Mouse (Mus musculus): ENCODE results near the gene Itpk1.

- TF ChIP-seq CTCF (IDR thresholded peaks at IDR 0.05; ENCODE audit: borderline replicate concordance, extremely low read depth, insufficient read depth, insufficient read length) (no peak), POLR2A (IDR thresholded peaks at IDR 0.05; ENCODE audit: borderline replicate concordance, extremely low read depth, insufficient read depth, insufficient read length, poor library complexity, severe bottlenecking) (no peak)
Observed at GRCm38 (mm10) chr12:102585390-102585789, 119.3 kb downstream of the Itpk1 start.
